Mouse (Mus musculus) G1E (cell line): ENCODE results near the gene Nfkbid.

Source experiments
- CTCF ChIP-seq: IDR thresholded peaks from 2 replicates; pipeline ENCODE4 v1.5.1; 2012; ENCODE audit warnings: low read depth, low read length, inconsistent platforms, mixed read lengths
- GATA1 ChIP-seq: IDR thresholded peaks from 2 replicates; pipeline ENCODE4 v1.6.1; 2012; ENCODE audit warnings: borderline replicate concordance, low read length, inconsistent platforms, mixed read lengths
- GATA2 ChIP-seq: IDR thresholded peaks from 2 replicates; pipeline ENCODE4 v1.6.1; 2012; ENCODE audit warnings: low read depth, low read length, inconsistent platforms, borderline replicate concordance
- POLR2AphosphoS5 ChIP-seq: IDR thresholded peaks from 2 replicates; pipeline ENCODE4 v1.6.1; 2012; ENCODE audit warnings: low read depth, low read length, inconsistent platforms; ENCODE audit not compliant: insufficient replicate concordance
- TAL1 ChIP-seq: conservative IDR thresholded peaks from 2 replicates; pipeline ENCODE4 v1.6.1; 2012; ENCODE audit warnings: low read depth, low read length, inconsistent platforms, mixed read lengths

- TF ChIP-seq TAL1, result no peak
- TF ChIP-seq CTCF, result no peak
- TF ChIP-seq POLR2AphosphoS5, result no peak
- TF ChIP-seq GATA1, result no peak
- no peak for TF ChIP-seq GATA2
Observed at GRCm38 (mm10) chr7:30419561-30420499, 1.7 kb upstream of the Nfkbid start, which contains the start of gene Hcst.
